Mouse (Mus musculus) bone marrow macrophage, adult 2 months (primary cell): ENCODE data around the gene Strc. TPM values are rescaled to one million over a fixed set of nuclear protein-coding genes. Genes with fewer than 3 reads are reported as not detected.

Experiments
- H3K27ac ChIP-seq: 2 replicates; pipeline ENCODE4 v1.5.1; 2012; ENCODE audit warnings: low read depth, low read length; ENCODE audit not compliant: insufficient read depth
- H3K4me1 ChIP-seq: 2 replicates; pipeline ENCODE4 v1.6.1; 2012; ENCODE audit warnings: low read length; ENCODE audit not compliant: control insufficient read depth, insufficient read depth
- H3K4me3 ChIP-seq: 2 replicates; pipeline ENCODE4 v1.5.1; 2012; ENCODE audit warnings: mild to moderate bottlenecking, low read length, moderate library complexity; ENCODE audit not compliant: insufficient read depth
- CTCF ChIP-seq: IDR thresholded peaks from 2 replicates; pipeline ENCODE4 v1.5.1; 2012; ENCODE audit warnings: low read depth, mild to moderate bottlenecking, low read length, moderate library complexity
- POLR2A ChIP-seq: IDR thresholded peaks from 2 replicates; pipeline ENCODE4 v1.6.1; 2012; ENCODE audit warnings: mild to moderate bottlenecking, low read depth, low read length, borderline replicate concordance
- polyA plus RNA-seq: library from polyadenylated mRNA; stranded (reverse); fragments of >200 nt; gene quantifications from 2 replicates; pipeline ENCODE4 v1.2.4, GENCODE M21; 2012; ENCODE audit not compliant: missing spikeins, insufficient read depth, insufficient read length

The Strc gene
- polyA plus RNA-seq, 1 experiment: not detected

GRCm38 (mm10) chr2:121412843-121413386 is 25.9 kb upstream of the Strc start:
- Histone ChIP-seq H3K27ac (peak overlapping the region; percentile 87), H3K4me3 (peak overlapping the region; percentile 87), H3K4me1 (peaks cover 17% of the 10 kb centered on the region)
- no peak for TF ChIP-seq POLR2A
- no peak for TF ChIP-seq CTCF

- TF ChIP-seq POLR2A: no peak
- peak; percentile 36; the same call in 1 of the 2 replicates for TF ChIP-seq CTCF
- H3K4me1 ChIP-seq: peaks cover 6% of the 10 kb centered on the region
- no peak overlapping the region for H3K4me3 ChIP-seq
Measured at GRCm38 (mm10) chr2:121408160-121408559, 21.2 kb upstream of the Strc start.

GRCm38 (mm10) chr2:121403296-121403695 is 16.3 kb upstream of the Strc start:
- H3K4me3 ChIP-seq: no peak overlapping the region
- TF ChIP-seq CTCF (no peak), POLR2A (no peak)
- H3K4me1 ChIP-seq: no peaks in the 10 kb centered on the region
- no peak overlapping the region for H3K27ac ChIP-seq

More at GRCm38 (mm10) chr2:121408160-121408559, 21.2 kb upstream of the Strc start:
- H3K27ac ChIP-seq: no peak overlapping the region

GRCm38 (mm10) chr2:121396624-121397023 is 9.7 kb upstream of the Strc start:
- Histone ChIP-seq H3K27ac (no peak overlapping the region), H3K4me3 (no peak overlapping the region), H3K4me1 (no peaks in the 10 kb centered on the region)
- no peak for TF ChIP-seq CTCF
- TF ChIP-seq POLR2A: no peak

- no peak overlapping the region for H3K4me3 ChIP-seq
- no peak for TF ChIP-seq POLR2A
- no peak for TF ChIP-seq CTCF
- H3K27ac ChIP-seq: no peak overlapping the region
- H3K4me1 ChIP-seq: no peaks in the 10 kb centered on the region
Measured at GRCm38 (mm10) chr2:121374766-121375165, 12.2 kb downstream of the Strc start.

GRCm38 (mm10) chr2:121372266-121372665 is 14.7 kb downstream of the Strc start:
- TF ChIP-seq POLR2A (no peak), CTCF (no peak)
- H3K27ac ChIP-seq: no peak overlapping the region
- H3K4me3 ChIP-seq: no peak overlapping the region

GRCm38 (mm10) chr2:121370921-121371320 is 16.0 kb downstream of the Strc start:
- H3K4me1 ChIP-seq: no peaks in the 10 kb centered on the region
- H3K27ac ChIP-seq: no peak overlapping the region
- TF ChIP-seq CTCF (no peak), POLR2A (no peak)
- no peak overlapping the region for H3K4me3 ChIP-seq

More at GRCm38 (mm10) chr2:121372266-121372665, 14.7 kb downstream of the Strc start:
- H3K4me1 ChIP-seq: no peaks in the 10 kb centered on the region

GRCm38 (mm10) chr2:121368831-121369230 is 18.1 kb downstream of the Strc start:
- Histone ChIP-seq H3K4me1 (no peaks in the 10 kb centered on the region), H3K4me3 (no peak overlapping the region), H3K27ac (no peak overlapping the region)
- TF ChIP-seq POLR2A (no peak), CTCF (no peak)

GRCm38 (mm10) chr2:121363656-121364055 is 23.3 kb downstream of the Strc start:
- H3K4me1 ChIP-seq: no peaks in the 10 kb centered on the region
- TF ChIP-seq CTCF: no peak
- TF ChIP-seq POLR2A: no peak
- H3K27ac ChIP-seq: no peak overlapping the region
- H3K4me3 ChIP-seq: no peak overlapping the region

GRCm38 (mm10) chr2:121359461-121359860 is 27.5 kb downstream of the Strc start:
- no peak overlapping the region for H3K27ac ChIP-seq
- H3K4me3 ChIP-seq: no peak overlapping the region
- no peak for TF ChIP-seq POLR2A
- no peaks in the 10 kb centered on the region for H3K4me1 ChIP-seq

- Histone ChIP-seq H3K27ac (no peak overlapping the region), H3K4me3 (no peak overlapping the region), H3K4me1 (peaks cover 10% of the 10 kb centered on the region)
- no peak for TF ChIP-seq POLR2A
- no peak for TF ChIP-seq CTCF
Measured at GRCm38 (mm10) chr2:121358381-121358780, 28.6 kb downstream of the Strc start.
